Mouse (Mus musculus): ENCODE results near the gene Il27.

DNA sequence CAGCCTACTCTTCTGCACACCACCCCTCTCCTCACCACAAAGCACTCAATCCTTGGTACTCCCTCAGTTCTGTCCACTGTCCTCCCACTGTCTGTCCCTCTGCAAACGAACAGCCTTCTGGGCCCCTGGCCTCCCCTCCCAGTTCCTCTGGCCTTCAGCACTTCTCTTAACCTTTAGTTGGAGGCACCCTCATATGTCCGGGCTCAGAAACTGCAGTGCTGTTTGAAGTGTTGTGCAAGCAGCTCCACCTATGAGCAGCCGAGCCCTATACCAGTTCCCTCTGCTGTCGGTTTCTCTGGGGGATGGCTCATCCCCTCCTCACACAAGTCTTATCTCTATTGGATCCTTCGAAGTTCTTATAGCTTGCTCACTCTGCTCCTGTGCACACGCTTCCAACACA, 1.7 kb upstream of the Il27 start:
- no peak for TF ChIP-seq CTCF (IDR thresholded peaks at IDR 0.05; ENCODE audit: insufficient read depth, low read depth, low read length)
- no peak for TF ChIP-seq POLR2A (IDR thresholded peaks at IDR 0.05; ENCODE audit: insufficient read depth, low read depth, low read length)
